Mouse (Mus musculus) midbrain, postnatal 0 days (tissue): ENCODE results near the gene Tubgcp2. TPM values are rescaled to one million over a fixed set of nuclear protein-coding genes. Genes with fewer than 3 reads are reported as not detected.

ENCODE experiments used
- ATAC-seq: fragments of 200-750 bp; cut with Nextera tagmentation; 2 replicates; pipeline ENCODE4 v1.8.0; 2017; ENCODE audit warnings: moderate number of reproducible peaks, mild to moderate bottlenecking, moderate TSS enrichment, moderate library complexity; ENCODE audit not compliant: low FRiP score
- DNase-seq: peaks from one replicate; pipeline ENCODE4 v3.0.0-alpha.2; 2015; ENCODE audit warnings: low spot score
- H3K27ac ChIP-seq: fragments of 300-500 bp; sonication (generic); 2 replicates; pipeline ENCODE4 v1.5.1; 2014; ENCODE audit warnings: low read depth, mild to moderate bottlenecking, low read length, mixed read lengths
- H3K27me3 ChIP-seq: fragments of 300-500 bp; sonication (generic); 2 replicates; pipeline ENCODE4 v1.6.1; 2014; ENCODE audit warnings: low read length, control low read depth, mixed read lengths; ENCODE audit not compliant: insufficient read depth
- H3K36me3 ChIP-seq: fragments of 300-500 bp; sonication (generic); 2 replicates; pipeline ENCODE4 v1.6.1; 2014; ENCODE audit warnings: low read length, control low read depth, mixed read lengths; ENCODE audit not compliant: insufficient read depth
- H3K4me1 ChIP-seq: fragments of 300-500 bp; sonication (generic); 2 replicates; pipeline ENCODE4 v1.6.1; 2014; ENCODE audit warnings: mild to moderate bottlenecking, control low read depth, antibody characterized with exemption, low read length, mixed read lengths; ENCODE audit not compliant: insufficient read depth
- H3K4me2 ChIP-seq: fragments of 300-500 bp; sonication (generic); 2 replicates; pipeline ENCODE4 v1.6.1; 2014; ENCODE audit warnings: low read depth, mild to moderate bottlenecking, low read length, mixed read lengths; ENCODE audit not compliant: poor library complexity, severe bottlenecking
- H3K4me3 ChIP-seq: fragments of 300-500 bp; sonication (generic); 2 replicates; pipeline ENCODE4 v1.5.1; 2014; ENCODE audit warnings: low read depth, mild to moderate bottlenecking, low read length, moderate library complexity
- H3K9ac ChIP-seq: fragments of 300-500 bp; sonication (generic); replicated peaks from 2 replicates; pipeline ENCODE4 v1.6.1; 2014; ENCODE audit warnings: mild to moderate bottlenecking, low read length, moderate library complexity, mixed read lengths; ENCODE audit not compliant: poor library complexity, severe bottlenecking
- H3K9me3 ChIP-seq: fragments of 300-500 bp; sonication (generic); 2 replicates; pipeline ENCODE4 v1.6.1; 2016; ENCODE audit warnings: low read length, control low read depth
- CTCF ChIP-seq: IDR thresholded peaks from 2 replicates; pipeline ENCODE4 v1.5.1; 2016; ENCODE audit warnings: antibody characterized with exemption, mild to moderate bottlenecking
- WGBS: fragments of 180-500 bp; shearing (Covaris S2); extraction: QIAGEN DNeasy Blood & Tissue Kit; methylation state at CpG from one replicate; pipeline ENCODE4 v1.1.7; 2014; 5-methylcytosine and 5-hydroxymethylcytosine counted together
- microRNA counts: library from miRNA; unstranded; fragments of <30 nt; microRNA quantifications from one replicate; lab custom pipeline; 2015
- microRNA-seq: library from miRNA; unstranded; fragments of <30 nt; microRNA quantifications from one replicate; pipeline ENCODE4, GENCODE M21; 2016; ENCODE audit warnings: borderline number of aligned reads
- polyA plus RNA-seq: library from polyadenylated mRNA; unstranded; fragments of >200 nt; fragmentation: Nextera tagmentation; extraction: Ambion mirVana; gene quantifications from 2 replicates; pipeline ENCODE4 v1.2.1, GENCODE M21; 2015
- total RNA-seq: library from RNA; depleted of rRNA; stranded (reverse); fragments of >200 nt; gene quantifications from 2 replicates; pipeline ENCODE4 v1.2.3, GENCODE M21; 2014; rRNA removed

The Tubgcp2 gene
- total and polyA plus RNA-seq, 2 experiments from 2014 or later, result 61.6 to 66.9 TPM

- ATAC-seq, result no peak
- peaks cover 5% of the 10 kb centered on the region; the same call in 1 of the 2 replicates for H3K27me3 ChIP-seq
- 76% methylated on average over 4 of the region's 4 CpGs for whole genome bisulfite sequencing
These were observed 81.0 kb downstream of the Tubgcp2 start for GRCm38 (mm10) chr7:139955505-139955904.

DNA sequence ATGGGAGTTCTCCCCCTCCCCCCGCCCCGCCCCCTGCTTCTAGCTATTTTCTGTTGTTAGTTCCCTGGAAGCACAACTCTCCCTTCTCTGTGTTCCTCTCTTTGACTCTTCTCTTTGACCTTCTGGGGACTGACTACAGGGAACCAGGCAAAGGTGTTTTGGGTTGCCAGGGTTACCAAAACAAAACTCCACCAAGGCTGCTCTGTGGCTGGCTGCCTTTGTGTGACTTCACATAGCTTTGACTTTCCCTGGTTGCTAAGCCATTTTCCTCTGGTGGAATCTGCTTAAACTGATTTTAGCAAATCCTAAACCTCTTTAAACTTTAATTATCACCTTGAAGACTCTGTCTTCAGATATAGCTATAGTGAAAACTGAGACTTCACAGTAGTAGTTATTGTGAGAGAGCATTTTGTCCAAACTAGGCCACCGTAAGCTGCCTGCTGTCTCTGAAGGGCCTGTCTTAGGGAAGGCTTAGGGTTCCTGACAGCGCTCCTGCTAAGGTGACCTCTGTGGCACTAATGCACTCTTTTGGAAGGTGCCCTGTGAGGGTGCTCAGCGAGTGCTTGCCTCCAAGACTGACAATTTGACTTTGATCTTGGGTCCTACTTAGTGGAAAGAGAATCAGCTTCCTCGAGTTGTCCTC lies 84.4 kb downstream of the Tubgcp2 start:
- Histone ChIP-seq H3K27me3 (peaks cover 24% of the 10 kb centered on the region; the same call in 1 of the 2 replicates), H3K4me1 (peaks cover 11% of the 10 kb centered on the region), H3K27ac (no peak overlapping the region), H3K9ac (no peak overlapping the region), H3K4me2 (no peak overlapping the region), H3K9me3 (no peaks in the 10 kb centered on the region), H3K4me3 (no peak overlapping the region), H3K36me3 (no peaks in the 10 kb centered on the region)
- DNase-seq (no peak), ATAC-seq (no peak)
- no peak for TF ChIP-seq CTCF
- 48% methylated on average over 6 of the region's 6 CpGs for WGBS

More at GRCm38 (mm10) chr7:139955505-139955904, 81.0 kb downstream of the Tubgcp2 start:
- Histone ChIP-seq H3K9me3 (no peaks in the 10 kb centered on the region), H3K4me2 (no peak overlapping the region), H3K36me3 (no peaks in the 10 kb centered on the region), H3K4me1 (peaks cover 4% of the 10 kb centered on the region), H3K27ac (no peak overlapping the region), H3K4me3 (no peak overlapping the region), H3K9ac (no peak overlapping the region)
- no peak for TF ChIP-seq CTCF
- no peak for DNase-seq

- TF ChIP-seq CTCF, result no peak
- H3K4me3 ChIP-seq, result peak overlapping the region; percentile 35
- no peaks in the 10 kb centered on the region for H3K36me3 ChIP-seq
- no peaks in the 10 kb centered on the region for H3K9me3 ChIP-seq
- peak overlapping the region; percentile 75 for H3K4me2 ChIP-seq
- WGBS, result 8% methylated on average over 16 of the region's 16 CpGs
- no peak for ATAC-seq
- peaks cover 11% of the 10 kb centered on the region for H3K4me1 ChIP-seq
- H3K27ac ChIP-seq, result no peak overlapping the region
- no peak for DNase-seq
- peaks cover 32% of the 10 kb centered on the region; the same call in 1 of the 2 replicates for H3K27me3 ChIP-seq
- H3K9ac ChIP-seq, result no peak overlapping the region
These were observed 85.4 kb downstream of the Tubgcp2 start for GRCm38 (mm10) chr7:139951079-139951478.

DNA sequence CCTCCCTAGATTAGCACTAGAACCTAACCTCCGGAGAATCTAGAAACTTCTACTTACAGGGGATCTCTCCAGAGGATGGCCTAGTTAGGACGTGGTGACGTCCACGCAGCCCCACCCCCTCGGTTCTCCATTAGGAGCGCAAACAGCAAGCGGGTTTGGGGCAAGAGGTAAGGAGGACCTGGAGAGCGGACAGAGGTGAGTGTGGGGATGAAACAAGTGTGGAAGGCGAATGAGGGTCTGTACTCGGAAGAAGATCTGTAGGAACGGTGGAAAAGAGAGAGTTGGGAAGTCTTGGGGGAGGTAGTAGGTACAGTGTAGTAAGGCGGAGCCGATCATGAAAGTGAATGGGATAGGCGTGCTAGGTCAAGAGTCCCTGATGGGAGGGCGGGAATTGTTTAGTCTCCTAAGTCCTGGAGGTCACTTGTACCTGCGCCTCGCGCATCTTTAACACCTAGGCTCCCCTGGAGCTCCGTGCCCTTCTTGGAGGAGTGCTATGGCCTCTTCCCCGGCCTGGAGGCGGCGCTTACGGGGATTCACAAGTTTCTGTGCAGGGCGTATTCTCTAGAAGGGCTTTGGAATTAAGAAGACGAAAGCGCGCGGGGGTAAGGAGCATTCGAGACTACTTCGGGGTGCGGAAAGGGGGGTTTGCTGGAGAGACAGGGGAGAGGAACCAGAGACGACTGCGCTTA lies 86.0 kb downstream of the Tubgcp2 start:
- peaks cover 11% of the 10 kb centered on the region for H3K4me1 ChIP-seq
- H3K9ac ChIP-seq, result no peak overlapping the region; the same call in 1 of the 2 replicates
- peaks cover 38% of the 10 kb centered on the region for H3K27me3 ChIP-seq
- no peak overlapping the region for H3K27ac ChIP-seq
- DNase-seq (no peak), ATAC-seq (peak; percentile 3; the same call in 1 of the 2 replicates)
- H3K4me3 ChIP-seq, result peak overlapping the region; percentile 35
- H3K4me2 ChIP-seq, result peak overlapping the region; percentile 75
- no peaks in the 10 kb centered on the region for H3K36me3 ChIP-seq
- no peak for TF ChIP-seq CTCF
- under 1% methylated on average over 33 of the region's 33 CpGs for WGBS
- no peaks in the 10 kb centered on the region for H3K9me3 ChIP-seq

GRCm38 (mm10) chr7:139949893-139950282 lies 86.6 kb downstream of the Tubgcp2 start:
- DNase-seq (peak; percentile 61), ATAC-seq (peak; percentile 47; the same call in 1 of the 2 replicates)
- peak; percentile 69 for TF ChIP-seq CTCF
- no peaks in the 10 kb centered on the region for H3K36me3 ChIP-seq
- H3K4me1 ChIP-seq, result peaks cover 11% of the 10 kb centered on the region
- H3K4me2 ChIP-seq, result peak overlapping the region; percentile 75
- 2% methylated on average over 15 of the region's 15 CpGs for WGBS
- no peak overlapping the region for H3K27ac ChIP-seq
- H3K9me3 ChIP-seq, result no peaks in the 10 kb centered on the region
- H3K27me3 ChIP-seq, result peaks cover 44% of the 10 kb centered on the region
- H3K4me3 ChIP-seq, result peak overlapping the region; percentile 35
- H3K9ac ChIP-seq, result no peak overlapping the region

- H3K4me1 ChIP-seq, result peaks cover 15% of the 10 kb centered on the region
- H3K4me3 ChIP-seq, result no peak overlapping the region
- 29% methylated on average over 5 of the region's 5 CpGs for WGBS
- H3K27ac ChIP-seq, result no peak overlapping the region
- DNase-seq (no peak), ATAC-seq (no peak)
- no peak overlapping the region for H3K9ac ChIP-seq
- no peak overlapping the region for H3K4me2 ChIP-seq
- no peaks in the 10 kb centered on the region for H3K36me3 ChIP-seq
- TF ChIP-seq CTCF, result no peak
- H3K9me3 ChIP-seq, result no peaks in the 10 kb centered on the region
- peaks cover 71% of the 10 kb centered on the region for H3K27me3 ChIP-seq
These were observed 90.4 kb downstream of the Tubgcp2 start for GRCm38 (mm10) chr7:139946032-139946431.

MicroRNA genes within 50 kb of the gene (microRNA counts, 519-probe panel; counts per million panel counts)
- microRNA mmu-miR-202-3p (lab: Ali Mortazavi, UCI) (528 counts per million, percentile 58 among the panel's probes with 10 or more counts), microRNA mmu-miR-202-5p (lab: Ali Mortazavi, UCI) (528 counts per million, percentile 58 among the panel's probes with 10 or more counts)

Small RNA genes lying within 50 kb of the gene (microRNA-seq; reads per million reads assigned to microRNA genes)
- gene Mir202, result 1.0 reads per million
- gene Mir7062, result 1.3 reads per million
- gene mmu-mir-7686, result not detected

Other genes with a start within 250 kb of the Tubgcp2 start
- gene Adgra1, start 202.5 kb downstream of the Tubgcp2 start, total RNA-seq, result 22.0 and 27.8 TPM in 2 replicates
- 47.6 and 55.3 TPM in 2 replicates for gene Adgra1, start 202.5 kb downstream of the Tubgcp2 start, polyA plus RNA-seq
- 71.5 and 80.6 TPM in 2 replicates for gene Kndc1, start 142.0 kb downstream of the Tubgcp2 start, total RNA-seq
- gene Kndc1, start 142.0 kb downstream of the Tubgcp2 start, polyA plus RNA-seq, result 20.2 and 22.4 TPM in 2 replicates
- not detected in 2 replicates for gene Utf1, start 92.9 kb downstream of the Tubgcp2 start, total RNA-seq
- gene Utf1, start 92.9 kb downstream of the Tubgcp2 start, polyA plus RNA-seq, result not detected in 2 replicates
- gene 6430531B16Rik, start 57.9 kb downstream of the Tubgcp2 start, total RNA-seq, result 1.0 and 1.6 TPM in 2 replicates
- gene 6430531B16Rik, start 57.9 kb downstream of the Tubgcp2 start, polyA plus RNA-seq, result 1.5 and 1.6 TPM in 2 replicates
- 1.2 and 2.7 TPM in 2 replicates for gene Adam8, start 44.1 kb downstream of the Tubgcp2 start, total RNA-seq
- 0.42 and 0.53 TPM in 2 replicates for gene Adam8, start 44.1 kb downstream of the Tubgcp2 start, polyA plus RNA-seq
- gene Zfp511, start 278 bp downstream of the Tubgcp2 start, total RNA-seq, result 33.6 and 42.5 TPM in 2 replicates
- 63.5 and 68.5 TPM in 2 replicates for gene Zfp511, start 278 bp downstream of the Tubgcp2 start, polyA plus RNA-seq
- gene Msx3, start 12.4 kb upstream of the Tubgcp2 start, total RNA-seq, result 0.16 and 0.47 TPM in 2 replicates
- 0.10 TPM in 1 of 2 replicates, not detected in the other for gene Msx3, start 12.4 kb upstream of the Tubgcp2 start, polyA plus RNA-seq
- 404 and 435 TPM in 2 replicates for gene Caly, start 45.9 kb upstream of the Tubgcp2 start, total RNA-seq
- 595 and 645 TPM in 2 replicates for gene Caly, start 45.9 kb upstream of the Tubgcp2 start, polyA plus RNA-seq
- gene Prap1, start 56.7 kb upstream of the Tubgcp2 start, total RNA-seq, result not detected in 2 replicates
- not detected in 2 replicates for gene Prap1, start 56.7 kb upstream of the Tubgcp2 start, polyA plus RNA-seq
- gene Fuom, start 65.8 kb upstream of the Tubgcp2 start, total RNA-seq, result 26.0 and 47.0 TPM in 2 replicates
- gene Fuom, start 65.8 kb upstream of the Tubgcp2 start, polyA plus RNA-seq, result 46.1 and 47.6 TPM in 2 replicates
- 8.7 and 12.5 TPM in 2 replicates for gene Paox, start 79.1 kb upstream of the Tubgcp2 start, total RNA-seq
- gene Paox, start 79.1 kb upstream of the Tubgcp2 start, polyA plus RNA-seq, result 6.9 and 8.6 TPM in 2 replicates
- 75.5 and 78.1 TPM in 2 replicates for gene Echs1, start 79.8 kb upstream of the Tubgcp2 start, total RNA-seq
- 108 and 119 TPM in 2 replicates for gene Echs1, start 79.8 kb upstream of the Tubgcp2 start, polyA plus RNA-seq
- 9.9 and 10.0 TPM in 2 replicates for gene Mtg1, start 100.9 kb upstream of the Tubgcp2 start, total RNA-seq
- gene Mtg1, start 100.9 kb upstream of the Tubgcp2 start, polyA plus RNA-seq, result 31.3 and 33.7 TPM in 2 replicates
- gene Sprn, start 118.2 kb upstream of the Tubgcp2 start, total RNA-seq, result 63.9 and 70.5 TPM in 2 replicates
- 34.9 and 38.3 TPM in 2 replicates for gene Sprn, start 118.2 kb upstream of the Tubgcp2 start, polyA plus RNA-seq
- gene Olfr522, start 128.1 kb upstream of the Tubgcp2 start, total RNA-seq, result not detected in 2 replicates
- gene Olfr522, start 128.1 kb upstream of the Tubgcp2 start, polyA plus RNA-seq, result not detected in 2 replicates
- not detected in 2 replicates for gene Olfr523, start 136.5 kb upstream of the Tubgcp2 start, total RNA-seq
- 0.05 TPM in 1 of 2 replicates, not detected in the other for gene Olfr523, start 136.5 kb upstream of the Tubgcp2 start, polyA plus RNA-seq
- not detected in 2 replicates for gene Olfr524, start 169.3 kb upstream of the Tubgcp2 start, total RNA-seq
- not detected in 2 replicates for gene Olfr524, start 169.3 kb upstream of the Tubgcp2 start, polyA plus RNA-seq
- not detected in 2 replicates for gene Cd163l1, start 181.6 kb upstream of the Tubgcp2 start, total RNA-seq
- gene Cd163l1, start 181.6 kb upstream of the Tubgcp2 start, polyA plus RNA-seq, result not detected in 2 replicates
- not detected in 2 replicates for gene 5830411N06Rik, start 210.6 kb upstream of the Tubgcp2 start, total RNA-seq
- gene 5830411N06Rik, start 210.6 kb upstream of the Tubgcp2 start, polyA plus RNA-seq, result 0.04 TPM in 1 of 2 replicates, not detected in the other